8 mouse cellular contexts compared by ENCODE assay signal in the genomic region with DNA sequence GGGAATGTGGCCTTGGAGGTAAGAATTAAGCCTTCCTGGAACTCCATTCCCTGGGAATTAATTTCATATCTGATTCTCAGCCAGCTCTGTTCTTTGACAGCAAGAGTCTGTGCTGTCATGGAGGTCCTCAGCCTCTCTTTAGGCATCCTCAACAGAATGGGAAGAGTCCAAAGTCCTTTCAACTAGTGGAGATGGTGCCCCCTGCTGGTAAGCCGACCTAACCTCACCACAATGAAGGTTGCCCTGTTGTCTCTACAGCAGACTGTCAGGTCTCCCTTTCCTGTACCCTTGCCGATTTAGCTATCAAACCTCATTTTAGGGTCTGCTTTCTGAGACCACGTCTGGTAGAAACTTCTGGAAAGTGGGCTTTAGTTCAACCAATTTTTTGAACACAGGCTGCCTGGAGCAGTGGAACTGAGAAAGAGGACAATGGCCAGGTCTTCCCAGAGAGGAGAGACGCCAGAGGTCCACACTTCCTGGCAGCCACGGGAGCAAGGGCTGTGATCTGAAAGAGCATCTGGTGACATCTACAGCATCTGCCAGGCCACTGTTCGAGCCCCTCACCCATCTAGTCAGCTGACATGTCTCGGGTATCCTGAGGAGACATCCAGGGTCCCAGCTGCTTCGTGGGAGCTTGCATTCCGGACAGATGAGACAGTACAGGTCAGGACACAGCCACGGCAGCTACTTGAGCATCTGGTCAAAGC. TPM values are rescaled to one million over a fixed set of nuclear protein-coding genes. Genes with fewer than 3 reads are reported as not detected.
DNase-seq lines count a peak whose midpoint lies in the region; ATAC-seq and TF ChIP-seq lines count a peak whose summit lies in the region.

No protein-coding gene starts in this region.

- H3K27me3 ChIP-seq in CH12.LX (replicated peaks), result no peaks in the 10 kb centered on the region
- H3K27me3 ChIP-seq in heart, postnatal 0 days (ENCODE audit: control insufficient read depth, insufficient read depth, low read length), result no peaks in the 10 kb centered on the region
- no peaks in the 10 kb centered on the region for H3K27me3 ChIP-seq in liver, embryonic 15.5 days

- H3K4me2 ChIP-seq in CH12.LX (ENCODE audit: insufficient read depth, low read depth, poor library complexity, severe bottlenecking), result 0 out of 2 replicates have a peak overlapping the region, but pooled peaks have one; percentile 26
- no peak overlapping the region for H3K4me2 ChIP-seq in heart, postnatal 0 days (ENCODE audit: low read depth, low read length)
- no peak overlapping the region for H3K4me2 ChIP-seq in liver, embryonic 15.5 days

- no peak for TF ChIP-seq EP300 in CH12.LX (IDR thresholded peaks at IDR 0.05; ENCODE audit: low read length)
- TF ChIP-seq EP300 in heart, postnatal 0 days (IDR thresholded peaks at IDR 0.05; ENCODE audit: low read depth), result no peak

- H3K79me2 ChIP-seq in CH12.LX (replicated peaks; ENCODE audit: control insufficient read depth, extremely low read depth, insufficient read depth, poor library complexity, severe bottlenecking), result no peaks in the 10 kb centered on the region

- in situ Hi-C loops in CH12.LX (cut with MboI; ENCODE audit: low pct_ligation_motif_present, low pct_unique_long_range_greater_than_20kb, low sequenced_read_pairs), result no loop called here

- dilution Hi-C loops in CH12.LX (cut with MboI; ENCODE audit: extremely low pct_ligation_motif_present, extremely low pct_unique_long_range_greater_than_20kb, low sequenced_read_pairs), result no loop called here

- peaks cover 7 to 21% of the 10 kb centered on the region in 2 experiments; a peak in 3 of 4 replicates for H3K4me1 ChIP-seq in CH12.LX (ENCODE audit: control insufficient read depth in 1 of 2, insufficient read depth in 2 of 2)
- H3K4me1 ChIP-seq in bone marrow, adult 2 months (ENCODE audit: control insufficient read depth, insufficient read depth, low read length), result no peaks in the 10 kb centered on the region
- H3K4me1 ChIP-seq in embryonic fibroblast, embryonic 13.5 days (ENCODE audit: control insufficient read depth, insufficient read depth, low read length), result no peaks in the 10 kb centered on the region
- H3K4me1 ChIP-seq in heart, postnatal 0 days (ENCODE audit: control insufficient read depth, insufficient read depth), result peaks cover 5% of the 10 kb centered on the region; the same call in 1 of the 2 replicates
- H3K4me1 ChIP-seq in liver, embryonic 15.5 days (replicated peaks), result peaks cover 5% of the 10 kb centered on the region; the same call in 1 of the 2 replicates

- H3K9ac ChIP-seq in CH12.LX (ENCODE audit: insufficient read depth, low read depth), result no peak overlapping the region
- H3K9ac ChIP-seq in heart, postnatal 0 days (replicated peaks; ENCODE audit: low read depth, low read length), result no peak overlapping the region
- no peak overlapping the region for H3K9ac ChIP-seq in liver, embryonic 15.5 days

- H3K9me3 ChIP-seq in CH12.LX (replicated peaks; ENCODE audit: low read length), result peaks cover 2% of the 10 kb centered on the region
- H3K9me3 ChIP-seq in heart, postnatal 0 days (replicated peaks; ENCODE audit: control insufficient read depth, low read length), result no peaks in the 10 kb centered on the region
- H3K9me3 ChIP-seq in liver, embryonic 15.5 days (replicated peaks), result 0 out of 2 replicates have a peak, but pooled peaks cover 3% of the 10 kb centered on the region

- H3K27ac ChIP-seq in CH12.LX (ENCODE audit: insufficient read depth, low read depth), result no peak overlapping the region
- H3K27ac ChIP-seq in bone marrow, adult 2 months (ENCODE audit: control insufficient read depth, insufficient read depth, low read depth, low read length, poor library complexity), result no peak overlapping the region
- no peak overlapping the region for H3K27ac ChIP-seq in embryonic fibroblast, embryonic 13.5 days (ENCODE audit: insufficient read depth, low read length)
- H3K27ac ChIP-seq in heart, postnatal 0 days (ENCODE audit: low read depth), result no peak overlapping the region
- no peak overlapping the region for H3K27ac ChIP-seq in liver, embryonic 15.5 days (replicated peaks)

- 39% methylated on average over 10 of the region's 10 CpGs for whole genome bisulfite sequencing in bone marrow, adult 2 months
- WGBS in heart, postnatal 0 days, result 20% methylated on average over 10 of the region's 10 CpGs
- WGBS in liver, embryonic 15.5 days (ENCODE audit: insufficient replicate concordance), result 31% methylated on average over 10 of the region's 10 CpGs

- no peak overlapping the region for H3K4me3 ChIP-seq in CH12.LX (replicated peaks in 1 of 3; ENCODE audit: low read depth in 2 of 3, low read length in 2 of 3, poor library complexity in 1 of 3)
- no peak overlapping the region for H3K4me3 ChIP-seq in bone marrow, adult 2 months (replicated peaks; ENCODE audit: control insufficient read depth, low read depth, low read length)
- H3K4me3 ChIP-seq in embryonic fibroblast, embryonic 13.5 days (ENCODE audit: insufficient read depth, low read length), result no peak overlapping the region
- H3K4me3 ChIP-seq in heart, postnatal 0 days (ENCODE audit: low read depth, low read length), result no peak overlapping the region
- H3K4me3 ChIP-seq in liver, embryonic 15.5 days (replicated peaks), result no peak overlapping the region

- peak; percentile 78 to 94 for TF ChIP-seq CTCF in CH12.LX (conservative IDR thresholded peaks at IDR 0.05 in 1 of 2, IDR thresholded peaks at IDR 0.05 in 1 of 2; ENCODE audit: low read depth in 2 of 2, low read length in 2 of 2)
- peak; percentile 86 for TF ChIP-seq CTCF in bone marrow, adult 2 months (IDR thresholded peaks at IDR 0.05; ENCODE audit: control insufficient read depth, insufficient read depth, low read length)
- peak; percentile 74; the same call in 1 of the 2 replicates for TF ChIP-seq CTCF in embryonic fibroblast, embryonic 13.5 days (IDR thresholded peaks at IDR 0.05; ENCODE audit: borderline replicate concordance, insufficient read depth, low read length)
- peak; percentile 91 for TF ChIP-seq CTCF in heart, postnatal 0 days (IDR thresholded peaks at IDR 0.05; ENCODE audit: low read depth)

- peak; percentile 87 for DNase-seq in CH12.LX (ENCODE audit: extremely low read depth)
- DNase-seq in heart, postnatal 0 days (ENCODE audit: low spot score), result peak; percentile 86
- DNase-seq in kidney, postnatal 4 days, result peak; percentile 94
- peak; percentile 55 for DNase-seq in ovary, adult 18-20 months (ENCODE audit: low spot score)
- peak; percentile 37 to 46 for DNase-seq in thymus, adult 18-20 months

- ATAC-seq in heart, postnatal 0 days (ENCODE audit: insufficient read depth, low read depth), result peak; percentile 89
- peak; percentile 58 for ATAC-seq in liver, embryonic 15.5 days (ENCODE audit: insufficient read depth)

- H3K36me3 ChIP-seq in CH12.LX (replicated peaks in 1 of 2; ENCODE audit: control insufficient read depth in 1 of 2, insufficient read depth in 1 of 2, low read length in 1 of 2), result no peaks in the 10 kb centered on the region
- no peaks in the 10 kb centered on the region for H3K36me3 ChIP-seq in heart, postnatal 0 days (replicated peaks; ENCODE audit: control insufficient read depth, insufficient read depth, low read length)
- no peaks in the 10 kb centered on the region for H3K36me3 ChIP-seq in liver, embryonic 15.5 days (replicated peaks)

- no peak for TF ChIP-seq POLR2A in CH12.LX (IDR thresholded peaks at IDR 0.05; ENCODE audit: low read depth, low read length)
- no peak for TF ChIP-seq POLR2A in bone marrow, adult 2 months (IDR thresholded peaks at IDR 0.05; ENCODE audit: borderline replicate concordance, control insufficient read depth, low read depth, low read length)
- TF ChIP-seq POLR2A in embryonic fibroblast, embryonic 13.5 days (IDR thresholded peaks at IDR 0.05; ENCODE audit: low read depth, low read length), result no peak

- peak; percentile 86 for TF ChIP-seq RAD21 in CH12.LX (IDR thresholded peaks at IDR 0.05; ENCODE audit: low read depth, low read length)

TF ChIP-seq in CH12.LX, 34 proteins besides CTCF, POLR2A, EP300 and RAD21 (continues in another document):
- peak; percentile 17; the same call in 1 of the 2 replicates for TF ChIP-seq MEF2A (IDR thresholded peaks at IDR 0.05; ENCODE audit: borderline replicate concordance, low read depth, low read length)
- TF ChIP-seq E2F4 (IDR thresholded peaks at IDR 0.05; ENCODE audit: insufficient replicate concordance, low read depth, low read length), result no peak

RNA-seq across cellular contexts. Expression of a gene that starts 11.0 kb away (rescaled TPM):
- total RNA-seq in CH12.LX (2012; rRNA removed) (5.0 and 5.5 TPM in 2 replicates), CH12.LX (2014; rRNA removed) (5.1 and 5.9 TPM in 2 replicates)
- 7.5 and 10.0 TPM in 2 replicates for polyA plus RNA-seq in CH12.LX (2012; ENCODE audit: insufficient read length, low read depth)
- polyA plus RNA-seq in bone marrow, adult 2 months (2011; ENCODE audit: insufficient read depth, insufficient read length, low replicate concordance, missing spikeins), result 2.7 and 6.8 TPM in 2 replicates
- 8.0 and 8.8 TPM in 2 replicates for polyA plus RNA-seq in embryonic fibroblast, embryonic 13.5 days (2011; ENCODE audit: insufficient read length, low read depth, missing spikeins)
- total RNA-seq in heart, postnatal 0 days (2014; rRNA removed; ENCODE audit: low replicate concordance), result 2.0 and 3.4 TPM in 2 replicates
- 2.8 TPM in 2 replicates for polyA plus RNA-seq in heart, postnatal 0 days (2015; fragmentation: Nextera tagmentation; extraction: Ambion mirVana)
- 1.8 and 2.1 TPM in 2 replicates for polyA plus RNA-seq in liver, embryonic 15.5 days (2015; fragmentation: Nextera tagmentation; extraction: Ambion mirVana)

RNA-seq across cellular contexts. Expression of a gene that starts 24.3 kb away (rescaled TPM):
- total RNA-seq in CH12.LX (2012; rRNA removed) (4.2 and 4.7 TPM in 2 replicates), CH12.LX (2014; rRNA removed) (2.7 and 2.8 TPM in 2 replicates)
- polyA plus RNA-seq in CH12.LX (2012; ENCODE audit: insufficient read length, low read depth), result 5.2 and 5.8 TPM in 2 replicates
- polyA plus RNA-seq in bone marrow, adult 2 months (2011; ENCODE audit: insufficient read depth, insufficient read length, low replicate concordance, missing spikeins), result 2.3 and 9.4 TPM in 2 replicates
- 2.5 and 7.4 TPM in 2 replicates for polyA plus RNA-seq in embryonic fibroblast, embryonic 13.5 days (2011; ENCODE audit: insufficient read length, low read depth, missing spikeins)
- 11.1 and 14.0 TPM in 2 replicates for total RNA-seq in heart, postnatal 0 days (2014; rRNA removed; ENCODE audit: low replicate concordance)
- polyA plus RNA-seq in heart, postnatal 0 days (2015; fragmentation: Nextera tagmentation; extraction: Ambion mirVana), result 2.3 and 3.3 TPM in 2 replicates
- 2.3 and 3.3 TPM in 2 replicates for polyA plus RNA-seq in liver, embryonic 15.5 days (2015; fragmentation: Nextera tagmentation; extraction: Ambion mirVana)

RNA-seq across cellular contexts. Expression of a gene that starts 56.9 kb away (rescaled TPM):
- 9.5 and 10.8 TPM in 2 replicates for total RNA-seq in CH12.LX (2012; rRNA removed)
- total RNA-seq in CH12.LX (2014; rRNA removed), result 5.7 and 6.4 TPM in 2 replicates
- polyA plus RNA-seq in CH12.LX (2012; ENCODE audit: insufficient read length, low read depth), result 6.1 and 6.9 TPM in 2 replicates
- 25.8 and 40.9 TPM in 2 replicates for polyA plus RNA-seq in bone marrow, adult 2 months (2011; ENCODE audit: insufficient read depth, insufficient read length, low replicate concordance, missing spikeins)
- 8.2 and 9.8 TPM in 2 replicates for polyA plus RNA-seq in embryonic fibroblast, embryonic 13.5 days (2011; ENCODE audit: insufficient read length, low read depth, missing spikeins)
- 13.8 and 19.0 TPM in 2 replicates for total RNA-seq in heart, postnatal 0 days (2014; rRNA removed; ENCODE audit: low replicate concordance)
- 3.3 and 4.6 TPM in 2 replicates for polyA plus RNA-seq in heart, postnatal 0 days (2015; fragmentation: Nextera tagmentation; extraction: Ambion mirVana)
- 10.2 and 13.4 TPM in 2 replicates for polyA plus RNA-seq in liver, embryonic 15.5 days (2015; fragmentation: Nextera tagmentation; extraction: Ambion mirVana)

Comparison
In these comparisons a context has a peak if more than half of its experiments do, and no peak if none do; other contexts are left out.
1. DNase-seq: peak in every context shown above with its lines; median percentile 94 in kidney, postnatal 4 days; 87 in CH12.LX; 86 in heart, postnatal 0 days; 55 in ovary, adult 18-20 months; 42 in thymus, adult 18-20 months.